Mouse (Mus musculus): ENCODE data around the gene Fcgr4.
"Not testable (repeated sequence)": the region's sequence is repeated elsewhere in the genome, so short reads cannot be mapped to it uniquely, and the experiment has no call there.

Fcgr4 gene

GRCm38 (mm10) chr1:171049263-171049662 is 30.5 kb downstream of the Fcgr4 start:
- no peak for DNase-seq (ENCODE audit: extremely low read depth, low read depth, low spot score)

- DNase-seq (ENCODE audit: extremely low read depth, low read depth, low spot score), result no peak
These were observed 32.1 kb downstream of the Fcgr4 start for GRCm38 (mm10) chr1:171050774-171051173.

DNA sequence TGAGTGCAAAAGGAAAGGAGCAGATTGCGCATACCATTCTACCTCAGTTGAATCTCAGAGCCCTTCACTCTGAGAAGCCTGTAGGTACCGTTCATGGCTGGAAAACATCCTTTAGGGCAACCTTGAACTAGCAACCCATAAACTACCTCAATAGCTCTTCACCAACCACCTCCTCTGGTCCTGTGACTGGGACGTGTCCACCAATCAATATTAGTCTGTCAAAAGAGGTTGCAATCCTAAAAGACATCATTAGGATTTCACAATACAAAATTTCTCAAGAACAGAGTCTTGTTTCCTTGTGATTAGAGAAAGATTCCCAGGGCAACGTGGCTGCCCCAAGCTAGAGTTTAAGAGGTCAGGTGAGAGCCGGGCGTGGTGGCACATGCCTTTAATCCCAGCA is 34.6 kb downstream of the Fcgr4 start:
- DNase-seq (ENCODE audit: extremely low read depth, low read depth, low spot score), result no peak

- DNase-seq (ENCODE audit: extremely low read depth, low read depth, low spot score), result no peak
These were observed 38.5 kb downstream of the Fcgr4 start for GRCm38 (mm10) chr1:171057253-171057652.

DNA sequence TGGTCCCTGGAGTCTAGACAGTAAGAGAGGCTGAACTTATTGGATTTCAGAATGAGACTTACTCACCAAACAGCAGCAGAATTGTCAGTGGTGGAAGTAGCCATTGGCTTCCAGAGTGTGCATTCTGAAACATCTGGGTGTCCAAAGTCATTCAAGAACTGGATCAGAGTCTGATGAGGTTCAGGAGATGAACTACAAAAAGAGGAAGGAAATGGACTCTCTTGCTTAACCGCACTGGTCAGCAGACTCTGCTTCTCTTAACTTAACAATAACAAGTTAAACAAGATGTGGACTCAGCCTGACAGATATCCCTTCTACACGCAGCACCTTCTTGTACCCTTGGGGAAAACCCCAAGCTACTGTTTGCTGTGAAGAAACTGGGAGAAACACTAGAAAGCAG is 40.5 kb downstream of the Fcgr4 start:
- no peak for DNase-seq (ENCODE audit: extremely low read depth, low read depth, low spot score)

DNA sequence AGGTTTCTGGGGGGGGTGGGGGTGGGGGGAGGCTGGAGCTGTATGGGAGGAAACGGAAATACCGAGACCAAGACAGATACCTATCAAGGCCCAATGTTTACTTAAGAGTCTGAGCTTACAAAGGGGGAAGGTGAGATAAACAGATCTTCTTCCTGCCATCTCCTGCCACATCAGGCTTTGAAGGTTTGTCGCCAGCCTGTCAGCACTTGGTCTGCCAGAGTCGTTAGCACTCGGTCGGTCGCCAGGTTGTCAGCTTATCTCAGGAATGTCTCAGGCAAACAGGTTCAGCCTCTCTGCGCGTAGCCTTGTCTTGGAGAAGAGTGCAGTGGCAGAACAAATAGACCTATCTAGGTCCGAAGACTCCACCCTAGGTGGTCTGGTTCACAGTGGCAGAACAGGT is 41.7 kb downstream of the Fcgr4 start:
- no peak for DNase-seq (ENCODE audit: extremely low read depth, low read depth, low spot score)

- DNase-seq (ENCODE audit: extremely low read depth, low read depth, low spot score), result no peak
These were observed 42.8 kb downstream of the Fcgr4 start for GRCm38 (mm10) chr1:171061566-171061965.

DNA sequence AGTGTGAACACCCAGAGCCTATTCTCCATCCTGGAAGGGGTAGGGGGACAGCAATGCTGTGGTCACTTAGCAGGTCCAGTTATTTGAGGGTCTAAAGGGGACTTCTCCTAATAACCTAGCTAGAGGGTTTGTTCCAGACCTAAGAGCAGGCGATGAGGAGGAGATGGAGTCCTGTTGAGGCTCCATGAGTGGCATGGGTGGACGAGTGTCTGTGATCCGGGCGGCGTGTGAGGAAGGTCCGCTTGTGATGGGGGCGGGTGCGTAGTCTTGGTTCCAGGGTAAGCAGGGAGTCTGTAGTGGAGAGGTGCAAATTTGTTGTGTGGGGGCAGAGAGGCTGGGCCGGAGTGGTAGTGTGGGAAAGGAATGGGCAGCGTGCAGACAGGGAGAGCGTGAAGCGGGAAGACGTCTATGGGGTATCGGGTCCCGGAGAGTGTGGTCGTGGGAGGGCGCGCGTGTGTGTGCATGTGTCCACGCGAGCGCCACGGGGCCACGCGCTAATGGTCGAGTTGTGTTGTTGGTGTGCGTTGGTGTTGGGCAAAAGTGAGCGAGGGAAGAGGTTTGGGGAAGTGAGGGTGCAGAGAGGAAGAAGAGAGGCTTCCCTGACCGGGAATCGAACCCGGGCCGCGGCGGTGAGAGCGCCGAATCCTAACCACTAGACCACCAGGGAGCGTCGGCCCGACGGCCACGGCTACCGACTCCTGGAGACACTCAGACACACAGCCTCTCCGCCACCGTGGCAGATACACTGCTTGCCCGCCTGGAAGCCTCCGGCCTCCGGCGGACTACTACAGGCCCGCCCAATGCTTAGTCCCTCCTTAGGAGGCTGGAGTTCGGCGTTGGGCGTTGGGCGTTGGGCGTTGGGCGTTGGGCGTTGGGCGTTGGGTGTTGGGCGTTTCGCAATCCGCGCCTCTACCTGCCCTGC is 45.1 kb downstream of the Fcgr4 start:
- DNase-seq (ENCODE audit: extremely low read depth, low read depth, low spot score), result not testable (repeated sequence)

DNA sequence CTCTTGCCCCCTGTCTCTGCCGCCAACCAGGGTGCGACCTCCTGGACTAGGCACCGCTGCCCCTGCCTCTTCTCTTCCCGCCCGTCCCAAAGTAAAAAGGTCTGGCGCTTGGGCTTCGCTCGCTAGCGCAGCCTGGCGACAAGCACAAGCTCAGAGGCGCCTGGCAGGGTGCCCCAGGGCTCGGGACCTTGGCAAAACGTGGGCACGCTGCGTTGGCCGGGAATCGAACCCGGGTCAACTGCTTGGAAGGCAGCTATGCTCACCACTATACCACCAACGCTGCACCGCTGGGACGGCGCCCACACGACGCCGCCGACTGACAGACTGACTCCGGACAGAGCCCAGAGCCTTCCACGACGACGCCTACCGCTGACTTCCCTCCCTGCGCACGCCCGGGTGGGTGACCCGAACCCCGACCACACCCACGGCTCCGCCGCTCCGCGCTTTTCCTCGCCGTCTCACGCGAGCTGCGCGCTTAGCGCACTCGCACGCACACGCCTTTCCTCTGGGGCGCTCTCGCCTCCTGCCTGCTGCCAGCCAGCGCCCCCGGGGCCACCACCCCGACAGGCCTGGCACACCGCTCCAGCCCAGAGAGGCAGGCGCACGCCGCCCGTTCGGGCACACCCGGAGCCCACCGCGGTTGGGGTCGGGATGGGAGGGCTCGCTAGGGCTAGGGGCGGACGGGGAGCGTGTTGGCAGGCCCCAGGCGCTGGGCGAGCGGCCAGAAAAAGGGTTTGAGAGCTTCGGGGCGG is 45.9 kb downstream of the Fcgr4 start, which contains the start of gene Fcgr3:
Fcgr3 (minus strand) TSS at position 445 of the 752 bp plus-strand sequence.
- DNase-seq (ENCODE audit: extremely low read depth, low read depth, low spot score), result not testable (repeated sequence)

- not testable (repeated sequence) for DNase-seq (ENCODE audit: extremely low read depth, low read depth, low spot score)
These were observed 46.5 kb downstream of the Fcgr4 start for GRCm38 (mm10) chr1:171065243-171065587.

DNA sequence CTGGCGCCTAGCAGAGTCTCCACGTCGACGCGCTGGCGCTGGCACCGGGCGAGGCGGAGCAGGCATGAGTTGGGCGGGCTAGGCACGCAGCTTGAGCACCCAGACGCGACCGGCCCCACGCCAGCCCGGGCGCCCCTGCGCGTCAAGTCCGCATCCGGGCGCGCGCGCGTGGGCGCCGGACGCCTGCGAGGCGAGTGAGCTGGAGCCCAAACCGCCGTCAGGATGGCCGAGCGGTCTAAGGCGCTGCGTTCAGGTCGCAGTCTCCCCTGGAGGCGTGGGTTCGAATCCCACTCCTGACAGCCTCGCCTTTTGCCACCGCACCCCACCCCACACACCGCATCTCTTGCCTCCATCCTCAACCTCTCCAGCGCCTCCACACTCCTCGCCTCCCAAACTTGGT is 47.0 kb downstream of the Fcgr4 start:
- not testable (repeated sequence) for DNase-seq (ENCODE audit: extremely low read depth, low read depth, low spot score)

DNA sequence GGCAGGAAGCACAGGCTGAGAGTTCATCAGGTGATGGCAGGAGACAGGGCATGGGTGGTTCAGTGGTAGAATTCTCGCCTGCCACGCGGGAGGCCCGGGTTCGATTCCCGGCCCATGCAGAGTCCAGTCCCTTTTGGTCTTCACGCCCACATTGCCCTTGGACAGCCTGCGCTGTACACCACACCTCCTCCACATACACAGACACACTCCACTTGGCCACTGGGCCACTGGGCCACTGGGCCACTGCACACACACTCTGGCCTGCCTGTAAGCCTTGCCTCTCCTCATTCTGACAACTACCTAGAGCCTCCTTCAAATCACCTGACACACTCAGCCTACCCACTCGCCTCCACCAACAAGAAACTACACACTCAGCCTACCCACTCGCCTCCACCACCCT is 47.9 kb downstream of the Fcgr4 start:
- DNase-seq (ENCODE audit: extremely low read depth, low read depth, low spot score), result not testable (repeated sequence)

- DNase-seq (ENCODE audit: extremely low read depth, low read depth, low spot score), result not testable (repeated sequence)
These were observed 49.2 kb downstream of the Fcgr4 start for GRCm38 (mm10) chr1:171067928-171068327.

- not testable (repeated sequence) for DNase-seq (ENCODE audit: extremely low read depth, low read depth, low spot score)
These were observed 50.8 kb downstream of the Fcgr4 start for GRCm38 (mm10) chr1:171069508-171069907.

- not testable (repeated sequence) for DNase-seq (ENCODE audit: extremely low read depth, low read depth, low spot score)
These were observed 52.2 kb downstream of the Fcgr4 start for GRCm38 (mm10) chr1:171070879-171071278.

GRCm38 (mm10) chr1:171071726-171072125 is 53.0 kb downstream of the Fcgr4 start:
- not testable (repeated sequence) for DNase-seq (ENCODE audit: extremely low read depth, low read depth, low spot score)

GRCm38 (mm10) chr1:171072217-171072616 is 53.5 kb downstream of the Fcgr4 start:
- not testable (repeated sequence) for DNase-seq (ENCODE audit: extremely low read depth, low read depth, low spot score)

DNA sequence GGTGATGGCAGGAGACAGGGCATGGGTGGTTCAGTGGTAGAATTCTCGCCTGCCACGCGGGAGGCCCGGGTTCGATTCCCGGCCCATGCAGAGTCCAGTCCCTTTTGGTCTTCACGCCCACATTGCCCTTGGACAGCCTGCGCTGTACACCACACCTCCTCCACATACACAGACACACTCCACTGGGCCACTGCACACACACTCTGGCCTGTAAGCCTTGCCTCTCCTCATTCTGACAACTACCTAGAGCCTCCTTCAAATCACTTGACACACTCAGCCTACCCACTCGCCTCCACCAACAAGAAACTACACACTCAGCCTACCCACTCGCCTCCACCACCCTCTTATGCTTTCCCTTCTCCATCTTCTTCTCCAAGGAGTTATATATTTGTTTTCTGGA is 55.6 kb downstream of the Fcgr4 start:
- DNase-seq (ENCODE audit: extremely low read depth, low read depth, low spot score), result not testable (repeated sequence)

GRCm38 (mm10) chr1:171076176-171076575 is 57.5 kb downstream of the Fcgr4 start:
- DNase-seq (ENCODE audit: extremely low read depth, low read depth, low spot score), result not testable (repeated sequence)

DNA sequence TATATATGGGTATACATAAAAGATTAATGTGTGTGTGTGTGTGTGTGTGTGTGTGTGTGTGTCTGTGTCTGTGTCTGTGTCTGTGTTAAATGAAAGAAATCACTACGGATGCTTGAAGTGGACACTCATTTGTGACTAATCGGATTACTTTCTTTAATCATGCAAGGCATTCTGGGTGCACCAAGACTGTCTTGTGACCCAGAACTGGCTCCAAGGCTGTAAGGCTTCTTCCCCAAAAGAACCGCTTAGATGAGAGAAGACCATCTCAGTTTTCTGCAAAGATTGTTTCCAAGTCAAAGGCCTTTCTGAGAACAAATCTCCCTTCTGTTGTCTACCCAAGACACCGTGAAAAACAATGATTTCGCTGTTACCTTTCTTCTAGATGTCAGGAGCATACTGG is 58.5 kb downstream of the Fcgr4 start:
- not testable (repeated sequence) for DNase-seq (ENCODE audit: extremely low read depth, low read depth, low spot score)

DNA sequence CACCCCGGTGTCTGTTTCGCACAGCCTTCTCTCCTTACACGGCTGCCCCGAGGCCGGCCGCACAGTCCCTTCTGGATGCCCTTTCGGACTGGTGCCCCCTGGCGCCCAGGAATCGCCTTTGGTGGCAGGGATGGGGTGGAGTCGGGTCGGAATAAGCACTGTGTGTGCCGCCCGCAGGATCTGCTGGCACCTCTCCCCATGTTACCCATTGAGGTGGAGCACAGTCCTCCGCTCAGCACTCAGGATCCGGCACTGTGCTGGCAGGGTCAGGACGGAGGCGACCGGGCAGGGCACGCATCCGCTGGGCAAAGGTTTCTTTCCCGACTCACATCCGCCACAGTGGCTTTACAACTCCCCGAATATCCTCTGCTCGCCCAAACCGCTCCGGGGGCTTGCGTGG is 59.2 kb downstream of the Fcgr4 start:
- not testable (repeated sequence) for DNase-seq (ENCODE audit: extremely low read depth, low read depth, low spot score)

DNA sequence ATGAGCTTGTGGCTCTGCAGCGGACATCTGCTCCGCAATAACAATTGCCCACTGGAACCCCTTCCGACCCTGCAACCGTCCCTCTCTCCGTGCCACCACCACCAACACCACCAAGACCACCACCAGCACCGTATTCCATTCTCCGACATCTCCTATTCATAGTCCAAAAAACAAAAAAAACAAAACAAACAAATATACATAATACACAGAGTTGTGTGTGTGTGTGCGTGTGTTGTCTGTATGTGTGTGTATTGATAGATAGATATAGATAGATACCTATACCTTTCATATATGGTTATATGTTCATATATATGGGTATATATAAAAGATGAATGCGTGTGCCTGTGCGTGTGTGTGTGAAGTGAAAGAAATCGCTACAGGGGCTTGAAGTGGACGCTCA is 59.7 kb downstream of the Fcgr4 start:
- not testable (repeated sequence) for DNase-seq (ENCODE audit: extremely low read depth, low read depth, low spot score)
